Mouse (Mus musculus) limb, embryonic 14.5 days (tissue): ENCODE measurements around the gene Lsm2. TPM values are rescaled to one million over a fixed set of nuclear protein-coding genes. Genes with fewer than 3 reads are reported as not detected.
"Not testable (repeated sequence)": the region's sequence is repeated elsewhere in the genome, so short reads cannot be mapped to it uniquely, and the experiment has no call there.

Source experiments
- ATAC-seq: fragments of 200-750 bp; cut with Nextera tagmentation; 2 replicates; pipeline ENCODE4 v1.8.0; 2017; ENCODE audit warnings: low read depth, moderate number of reproducible peaks, moderate TSS enrichment; ENCODE audit not compliant: low FRiP score
- DNase-seq: peaks from one replicate; pipeline ENCODE4 v3.0.0-alpha.2; 2015; ENCODE audit warnings: low spot score
- H3K27ac ChIP-seq: fragments of 300-500 bp; sonication (generic); replicated peaks from 2 replicates; pipeline ENCODE4 v1.5.1; 2014; ENCODE audit warnings: low read depth, mild to moderate bottlenecking, low read length, moderate library complexity, mixed read lengths
- H3K27me3 ChIP-seq: fragments of 300-500 bp; sonication (generic); 2 replicates; pipeline ENCODE4 v1.6.1; 2014; ENCODE audit warnings: low read length, mixed read lengths; ENCODE audit not compliant: control insufficient read depth, insufficient read depth
- H3K36me3 ChIP-seq: fragments of 300-500 bp; sonication (generic); 2 replicates; pipeline ENCODE4 v1.6.1; 2014; ENCODE audit warnings: mild to moderate bottlenecking, low read length, moderate library complexity, mixed read lengths; ENCODE audit not compliant: control insufficient read depth, insufficient read depth
- H3K4me1 ChIP-seq: fragments of 300-500 bp; sonication (generic); 2 replicates; pipeline ENCODE4 v1.6.1; 2014; ENCODE audit warnings: antibody characterized with exemption, low read length, mixed read lengths; ENCODE audit not compliant: control insufficient read depth, insufficient read depth
- H3K4me2 ChIP-seq: fragments of 300-500 bp; sonication (generic); replicated peaks from 2 replicates; pipeline ENCODE4 v1.6.1; 2014; ENCODE audit warnings: low read depth, mild to moderate bottlenecking, low read length, moderate library complexity; ENCODE audit not compliant: severe bottlenecking
- H3K4me3 ChIP-seq: fragments of 300-500 bp; sonication (generic); replicated peaks from 2 replicates; pipeline ENCODE4 v1.5.1; 2014; ENCODE audit warnings: low read length
- H3K9ac ChIP-seq: fragments of 300-500 bp; sonication (generic); 2 replicates; pipeline ENCODE4 v1.6.1; 2014; ENCODE audit warnings: mild to moderate bottlenecking, low read depth, low read length, moderate library complexity; ENCODE audit not compliant: severe bottlenecking
- H3K9me3 ChIP-seq: fragments of 300-500 bp; sonication (generic); 2 replicates; pipeline ENCODE4 v1.6.1; 2016; ENCODE audit warnings: low read length; ENCODE audit not compliant: control insufficient read depth
- POLR2A ChIP-seq: fragments of 200-500 bp; IDR thresholded peaks from 2 replicates; pipeline ENCODE4 v1.8.0; 2012; ENCODE audit warnings: inconsistent platforms, mild to moderate bottlenecking, moderate library complexity, borderline replicate concordance; ENCODE audit not compliant: insufficient read depth, insufficient read length; ENCODE audit errors: extremely low read depth
- WGBS: fragments of 180-500 bp; shearing (Covaris S2); extraction: QIAGEN DNeasy Blood & Tissue Kit; methylation state at CpG from one replicate; pipeline ENCODE4 v1.1.7; 2014; 5-methylcytosine and 5-hydroxymethylcytosine counted together
- polyA plus RNA-seq, 2 experiments: library from polyadenylated mRNA; depleted of rRNA in 1 of 2; stranded (reverse) in 1 of 2; unstranded in 1 of 2; fragments of >200 nt; fragmentation: Nextera tagmentation in 1 of 2; extraction: Ambion mirVana in 1 of 2; gene quantifications; 2 replicates each; pipeline versions ENCODE4 v1.2.1 to v1.2.3; 2012 to 2014

Gene Lsm2
- polyA plus RNA-seq, 2 experiments: 170 to 186 TPM

DNA sequence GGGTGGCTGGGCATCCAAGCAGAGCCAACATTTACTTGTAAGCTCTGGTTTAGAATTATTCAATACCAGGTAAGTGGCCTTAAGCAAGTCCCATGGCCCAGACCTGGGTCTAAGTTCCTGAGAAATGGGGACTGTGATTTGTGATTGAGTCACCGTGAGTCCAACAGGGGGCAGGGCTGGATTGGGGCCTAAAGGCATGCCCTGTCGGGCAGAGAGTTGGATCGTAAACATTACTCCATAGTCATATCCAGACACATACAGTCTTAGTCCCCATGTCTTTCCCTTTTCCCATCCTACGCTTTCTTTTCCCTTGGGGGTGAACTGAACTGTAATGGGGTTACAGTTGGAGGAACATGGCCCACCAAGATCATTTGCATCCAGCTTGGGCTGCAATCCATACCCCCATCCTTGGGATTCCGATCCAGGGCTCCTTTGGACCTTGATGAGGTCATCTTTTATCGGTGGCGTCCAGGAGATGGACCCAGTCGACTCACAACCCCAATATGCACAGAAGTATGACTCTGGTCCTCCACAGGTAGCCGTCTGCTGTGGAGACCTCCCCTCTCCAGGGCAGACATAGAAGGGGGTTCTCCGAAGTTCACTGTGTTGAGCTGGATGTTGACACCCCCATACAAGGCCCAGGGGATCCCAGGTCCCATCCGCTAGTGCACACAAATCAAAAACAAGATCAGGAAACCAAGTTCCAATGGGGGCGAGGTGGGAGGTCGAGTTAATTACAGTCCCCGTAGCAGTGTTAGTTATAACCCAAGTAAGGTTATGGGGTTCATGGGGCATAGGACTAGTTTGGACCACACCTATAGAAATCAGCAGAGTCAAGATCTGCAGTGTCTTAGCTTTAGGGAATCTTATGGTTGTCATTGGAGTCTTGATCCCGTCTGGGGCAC, 17.1 kb downstream of the Lsm2 start:
- no peak for ATAC-seq
- no peak for DNase-seq
- no peak for TF ChIP-seq POLR2A
- H3K9me3 ChIP-seq: no peaks in the 10 kb centered on the region
- peaks cover 18% of the 10 kb centered on the region for H3K4me1 ChIP-seq
- peak overlapping the region; percentile 65; the same call in 1 of the 2 replicates for H3K4me2 ChIP-seq
- H3K4me3 ChIP-seq: no peak overlapping the region; the same call in 1 of the 2 replicates
- peaks cover 9% of the 10 kb centered on the region for H3K36me3 ChIP-seq
- H3K27ac ChIP-seq: no peak overlapping the region
- WGBS: 91% methylated on average over 15 of the region's 15 CpGs
- no peaks in the 10 kb centered on the region for H3K27me3 ChIP-seq
- no peak overlapping the region for H3K9ac ChIP-seq

DNA sequence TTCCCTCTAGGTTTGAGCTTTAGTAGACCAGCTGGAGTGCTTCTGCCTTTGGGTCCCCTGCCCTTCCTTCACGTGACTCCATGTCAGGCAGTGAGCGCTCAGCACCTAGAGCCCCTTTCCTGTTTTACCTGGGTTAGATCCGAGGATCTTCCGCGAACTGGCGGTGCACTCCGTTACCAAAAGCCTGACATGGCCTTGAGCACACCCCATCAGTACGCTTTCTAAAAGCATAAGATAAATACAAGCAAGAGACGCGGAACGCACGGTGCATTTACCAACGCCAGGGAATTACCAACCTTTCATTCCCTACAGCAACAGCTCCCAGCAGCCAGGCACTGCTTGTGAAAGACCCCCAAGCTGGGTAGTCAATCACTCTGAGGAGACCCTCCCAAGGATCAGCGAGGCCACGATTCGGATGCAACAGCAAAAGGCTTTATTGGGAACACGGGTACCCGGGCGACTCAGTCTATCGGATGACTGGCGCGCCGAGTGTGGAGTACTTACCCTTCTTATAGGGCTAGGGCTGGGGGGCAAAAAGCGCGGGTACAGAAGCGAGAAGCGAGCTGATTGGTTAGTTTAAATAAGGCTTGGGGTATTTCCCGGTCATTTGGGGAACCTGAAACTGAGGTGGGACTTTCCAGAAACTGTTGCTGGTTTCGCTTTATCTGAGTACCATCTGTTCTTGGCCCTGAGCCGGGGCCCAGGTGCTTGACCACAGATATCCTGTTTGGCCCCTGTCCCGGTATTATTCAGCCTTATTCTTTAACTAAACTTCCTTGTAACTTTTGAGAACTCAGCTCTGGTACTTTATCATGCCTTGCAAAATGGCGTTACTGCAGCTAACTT, 18.4 kb downstream of the Lsm2 start:
- not testable (repeated sequence) for H3K27me3 ChIP-seq, ATAC-seq, DNase-seq, H3K9me3 ChIP-seq
- WGBS: 20% methylated on average over 29 of the region's 32 CpGs
- peak overlapping the region; percentile 78 for H3K9ac ChIP-seq
- H3K4me3 ChIP-seq: peak overlapping the region; percentile 91
- H3K4me2 ChIP-seq: peak overlapping the region; percentile 88
- H3K4me1 ChIP-seq: peaks cover 18% of the 10 kb centered on the region
- peak overlapping the region; percentile 99 for H3K27ac ChIP-seq
- H3K36me3 ChIP-seq: peaks cover 21% of the 10 kb centered on the region

DNA sequence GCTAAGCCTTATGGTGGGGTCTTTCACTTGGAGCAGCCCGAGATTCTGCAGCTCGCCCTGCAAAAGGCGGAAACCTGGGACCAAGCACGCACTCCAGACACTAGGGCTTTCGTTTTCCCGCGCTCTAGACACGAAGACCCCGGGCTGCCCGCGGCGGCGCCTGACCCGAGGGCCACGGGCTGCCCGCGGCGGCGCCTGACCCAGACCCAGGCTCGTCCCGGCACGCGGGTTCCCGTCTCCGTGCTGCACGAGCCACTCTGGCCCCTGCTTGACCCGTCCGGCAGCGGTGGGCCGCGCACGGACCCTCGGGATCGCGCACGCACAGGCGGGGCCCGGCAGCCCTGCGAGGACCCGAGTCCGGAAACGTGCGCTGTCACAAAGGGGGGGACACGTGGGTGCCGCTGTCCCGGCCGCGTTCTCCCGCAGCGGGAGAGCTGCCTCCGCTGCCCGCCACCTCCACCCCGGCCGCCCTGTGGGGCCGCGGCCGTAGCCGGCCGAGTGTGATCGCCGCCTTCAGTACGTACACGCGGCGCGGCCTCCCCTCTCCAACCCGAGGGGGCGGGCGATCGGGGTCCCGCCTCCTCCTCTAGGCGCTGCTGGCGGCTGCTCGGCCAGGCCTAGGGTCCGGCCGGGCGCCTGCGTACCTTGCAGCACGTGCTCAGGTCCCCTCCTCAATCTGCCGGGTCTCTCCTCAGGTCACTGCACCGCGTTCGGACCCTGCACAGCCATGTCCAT, 19.2 kb downstream of the Lsm2 start, which contains the start of gene Vars:
TSS of gene Vars (plus strand) at position 271 of the 735 bp plus-strand sequence.
- H3K9ac ChIP-seq: peak within 1 kb of the TSS; percentile 78
- no peaks in the 10 kb centered on the region for H3K9me3 ChIP-seq
- peak within 1 kb of the TSS; percentile 91 for H3K4me3 ChIP-seq
- H3K4me1 ChIP-seq: peaks cover 18% of the 10 kb centered on the region
- under 1% methylated on average over 52 of the region's 83 CpGs for WGBS
- DNase-seq: peak; percentile 86
- peak within 1 kb of the TSS; percentile 88 for H3K4me2 ChIP-seq
- no peak for TF ChIP-seq POLR2A
- H3K27me3 ChIP-seq: no peaks in the 10 kb centered on the region
- peaks cover 29% of the 10 kb centered on the region for H3K36me3 ChIP-seq
- peak; percentile 89 for ATAC-seq
- peak within 1 kb of the TSS; percentile 99 for H3K27ac ChIP-seq

DNA sequence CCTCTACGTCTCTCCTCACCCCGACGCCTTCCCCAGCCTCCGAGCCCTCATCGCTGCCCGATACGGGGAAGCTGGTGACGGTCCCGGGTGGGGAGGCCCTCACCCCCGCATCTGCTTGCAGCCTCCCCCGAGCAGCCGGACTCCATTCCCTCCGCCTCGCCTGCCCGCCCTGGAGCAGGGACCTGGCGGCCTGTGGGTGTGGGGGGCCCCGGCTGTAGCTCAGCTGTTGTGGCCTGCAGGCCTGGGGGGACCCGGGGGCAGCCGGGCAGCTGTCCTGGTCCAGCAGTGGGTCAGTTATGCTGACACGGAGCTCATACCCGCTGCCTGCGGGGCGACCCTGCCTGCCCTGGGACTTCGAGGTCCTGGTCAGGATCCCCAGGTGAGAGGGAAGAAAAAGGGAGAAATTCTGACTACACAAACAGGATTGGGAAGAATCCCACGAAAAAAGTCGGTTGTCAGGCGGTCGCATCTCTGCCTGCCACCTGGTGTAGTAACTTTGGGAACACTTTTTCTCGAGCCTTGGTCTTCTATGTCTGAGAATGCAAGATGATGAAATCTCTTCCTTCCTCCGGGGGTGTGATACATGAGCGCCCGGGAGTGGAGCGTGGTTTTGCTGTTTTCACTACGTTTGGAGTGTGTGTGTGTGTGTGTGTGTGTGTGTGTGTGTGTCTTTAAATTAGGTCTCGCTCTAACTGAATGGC, 19.9 kb downstream of the Lsm2 start:
- peak; percentile 35 for DNase-seq
- Histone ChIP-seq H3K9me3 (no peaks in the 10 kb centered on the region), H3K9ac (peak overlapping the region; percentile 78), H3K27me3 (no peaks in the 10 kb centered on the region), H3K4me3 (peak overlapping the region; percentile 91), H3K27ac (peak overlapping the region; percentile 99), H3K4me2 (peak overlapping the region; percentile 88), H3K36me3 (peaks cover 34% of the 10 kb centered on the region), H3K4me1 (peaks cover 18% of the 10 kb centered on the region)
- whole genome bisulfite sequencing: under 1% methylated on average over 35 of the region's 35 CpGs
- no peak; the same call in 1 of the 2 replicates for ATAC-seq
- TF ChIP-seq POLR2A: no peak
